Mouse (Mus musculus) lung, postnatal 25 days (tissue): Measurements from ENCODE around the gene Yipf4.
"Not testable (repeated sequence)": the region's sequence is repeated elsewhere in the genome, so short reads cannot be mapped to it uniquely, and the experiment has no call there.

ENCODE experiments used
- DNase-seq: peaks from one replicate; pipeline ENCODE4 v3.0.0; 2022; ENCODE audit warnings: low spot score

The Yipf4 gene

GRCm38 (mm10) chr17:74489024-74489900 is at the start of gene Yipf4:
Yipf4 (plus strand) TSS chr17:74489493.
- peak; percentile 98 for DNase-seq

GRCm38 (mm10) chr17:74440486-74440885 is 48.8 kb upstream of the Yipf4 start:
- DNase-seq: no peak

- no peak for DNase-seq
Measured at GRCm38 (mm10) chr17:74449776-74450175, 39.5 kb upstream of the Yipf4 start.

DNA sequence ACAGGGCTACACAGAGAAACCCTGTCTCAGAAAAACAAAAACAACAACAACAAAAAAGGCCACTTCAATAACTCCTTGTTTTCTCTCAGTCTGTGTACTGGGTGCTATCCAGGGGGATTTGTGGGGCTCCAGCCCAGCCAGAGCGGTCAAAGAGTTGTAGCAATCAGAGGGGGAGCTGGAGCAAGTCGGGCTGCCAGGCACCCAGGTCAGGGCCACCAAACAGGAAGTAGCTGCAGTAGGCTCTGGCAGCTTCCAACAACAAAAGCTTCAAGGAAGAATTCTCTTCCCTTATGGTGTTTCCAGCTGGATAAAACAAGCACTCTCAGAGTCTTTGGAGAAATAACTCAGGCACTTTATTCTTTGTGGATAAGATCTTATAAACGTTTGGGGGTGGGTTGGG is 35.4 kb upstream of the Yipf4 start:
- DNase-seq: no peak

DNA sequence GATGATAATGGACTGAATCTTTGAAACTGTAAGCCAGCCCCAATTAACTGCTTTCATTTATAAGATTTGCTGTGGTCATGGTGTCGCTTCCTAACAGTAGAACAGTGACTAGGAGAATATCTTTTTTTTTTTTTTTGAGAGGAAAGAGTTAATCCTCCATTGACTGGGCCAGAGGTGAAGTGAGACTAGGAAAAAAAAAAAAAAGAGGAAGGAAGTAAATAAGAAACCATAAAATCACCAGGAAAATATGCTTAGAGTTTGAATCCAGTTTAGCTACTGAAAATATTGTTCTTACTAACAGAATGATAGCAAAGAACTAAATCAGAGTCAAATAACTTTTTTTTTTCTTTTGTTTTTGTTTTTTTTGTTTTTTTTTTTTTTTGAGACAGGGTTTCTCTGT is 34.6 kb upstream of the Yipf4 start:
- no peak for DNase-seq

- no peak for DNase-seq
Measured at GRCm38 (mm10) chr17:74455426-74455825, 33.9 kb upstream of the Yipf4 start.

DNA sequence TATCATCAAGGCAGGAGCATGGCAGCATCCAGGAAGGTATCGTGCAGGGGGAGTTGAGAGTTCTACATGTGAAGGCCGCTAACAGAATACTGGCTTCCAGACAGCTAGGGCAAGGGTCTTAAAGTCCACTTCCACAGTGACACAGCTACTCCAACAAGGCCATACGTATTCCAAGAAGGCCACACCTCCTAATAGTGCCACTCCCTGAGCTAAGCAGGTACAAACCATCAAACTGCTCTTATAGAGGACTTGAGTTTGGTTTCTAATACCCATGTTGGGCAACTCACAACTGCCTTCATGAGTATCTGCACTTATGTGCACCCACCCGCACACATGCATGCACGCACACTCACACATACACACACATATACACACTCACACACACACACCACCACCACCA is 32.5 kb upstream of the Yipf4 start:
- DNase-seq: no peak

DNA sequence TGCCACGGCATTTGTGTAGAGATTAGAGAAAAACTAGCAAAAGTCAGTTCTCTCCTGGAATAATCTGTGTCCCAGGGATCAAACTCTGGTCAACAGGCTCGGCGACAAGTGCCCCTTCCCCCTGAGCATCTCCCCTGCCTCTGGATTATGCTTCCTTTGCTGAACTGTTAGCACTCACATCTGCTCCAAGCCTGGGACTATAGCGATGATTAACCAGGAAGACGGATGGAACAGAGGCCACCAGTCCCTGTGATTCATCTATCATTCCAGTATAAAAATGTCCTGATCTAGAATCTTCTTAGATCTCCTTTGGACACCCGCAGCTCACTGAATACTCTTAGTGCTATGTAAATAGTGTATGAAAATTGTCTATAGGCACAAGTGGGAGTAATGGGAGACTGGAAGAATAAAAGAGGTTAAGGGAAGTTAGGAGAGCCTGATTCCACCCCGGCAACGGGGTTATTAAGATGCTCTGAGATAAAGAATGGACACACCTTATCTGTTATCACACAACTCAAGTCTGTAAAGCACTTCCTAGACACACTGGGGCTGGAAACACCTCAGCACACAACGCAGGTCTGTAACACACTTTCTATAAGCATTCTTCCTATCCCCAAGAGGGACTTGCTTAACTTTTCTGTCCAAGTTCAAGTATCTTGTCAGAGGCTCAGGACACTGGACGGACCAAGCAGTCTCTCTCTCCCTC is 31.2 kb upstream of the Yipf4 start:
- DNase-seq: no peak

- peak; percentile 7 for DNase-seq
Measured at GRCm38 (mm10) chr17:74458711-74459408, 30.4 kb upstream of the Yipf4 start, which contains the start of gene Nlrc4. Nlrc4 (minus strand) TSS chr17:74459142.

DNA sequence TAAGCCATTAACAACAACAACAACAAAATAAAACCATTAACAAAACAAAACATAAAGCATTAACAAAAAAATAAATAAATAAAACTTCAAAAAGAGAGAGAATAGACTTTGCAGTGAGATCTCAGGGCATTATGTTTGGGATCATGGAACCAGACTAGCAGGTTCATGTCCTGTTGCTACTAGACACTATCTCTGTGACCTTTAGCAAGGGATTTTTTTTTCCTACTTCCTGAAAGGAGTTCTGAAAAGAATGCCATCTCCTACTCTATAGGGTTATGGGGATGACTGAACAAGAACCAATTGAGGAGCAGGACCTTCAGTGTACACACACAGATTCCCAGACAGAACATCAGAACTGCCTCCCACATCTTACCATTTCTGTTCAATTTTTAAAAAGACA is 25.8 kb upstream of the Yipf4 start:
- no peak for DNase-seq

GRCm38 (mm10) chr17:74467981-74468380 is 21.3 kb upstream of the Yipf4 start:
- DNase-seq: not testable (repeated sequence)

- DNase-seq: not testable (repeated sequence)
Measured at GRCm38 (mm10) chr17:74470133-74470532, 19.2 kb upstream of the Yipf4 start.

DNA sequence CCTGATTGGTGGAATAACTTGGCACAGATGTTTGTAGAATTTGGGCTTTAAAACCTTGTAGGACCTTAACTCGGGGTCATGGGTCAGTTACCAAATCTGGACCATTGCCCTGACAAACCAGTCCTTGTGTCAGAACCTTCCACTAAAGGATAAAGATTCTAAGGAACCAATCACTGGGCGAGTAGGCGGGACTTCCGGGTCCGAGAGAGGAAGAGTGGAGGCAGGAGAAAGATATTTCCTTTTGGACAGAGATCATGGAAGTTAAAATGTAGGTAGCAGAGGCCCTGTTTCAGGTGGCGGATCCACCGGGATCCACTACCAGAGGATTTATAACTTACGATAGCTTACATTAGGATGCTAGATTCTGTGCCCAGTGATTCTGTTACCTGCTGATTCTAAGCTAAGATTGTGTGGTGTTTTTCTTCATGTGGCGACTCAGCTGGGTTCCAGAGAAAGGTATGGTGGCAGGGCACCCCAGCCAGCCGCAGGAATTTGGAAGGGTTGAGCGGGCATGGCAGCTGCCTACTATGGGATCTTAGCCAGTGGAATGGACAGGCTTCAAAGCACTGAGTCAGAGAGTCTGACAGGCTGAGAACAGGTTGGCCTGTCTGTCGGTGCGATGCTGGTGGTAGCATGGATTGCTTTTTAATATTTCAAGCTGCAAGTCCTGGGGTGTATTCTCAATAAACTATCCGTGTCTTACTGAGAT is 8.8 kb upstream of the Yipf4 start:
- no peak for DNase-seq

DNA sequence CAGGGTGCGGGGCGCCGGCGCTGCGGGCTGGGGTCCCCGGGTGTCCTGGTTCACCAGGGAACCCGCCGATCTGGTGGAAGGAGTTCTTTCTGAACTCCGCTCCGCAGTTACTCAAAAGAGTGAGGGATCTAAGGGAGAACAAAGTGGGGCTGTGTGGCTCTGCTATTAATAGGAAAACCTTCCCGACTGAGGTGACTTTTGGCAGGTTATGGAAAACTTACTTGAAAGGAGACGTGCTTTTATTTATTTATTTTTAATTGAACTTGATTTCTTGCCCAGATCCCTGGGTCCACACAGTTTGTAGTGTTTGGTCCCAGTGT is 568 bp downstream of the Yipf4 start:
- no peak for DNase-seq

DNA sequence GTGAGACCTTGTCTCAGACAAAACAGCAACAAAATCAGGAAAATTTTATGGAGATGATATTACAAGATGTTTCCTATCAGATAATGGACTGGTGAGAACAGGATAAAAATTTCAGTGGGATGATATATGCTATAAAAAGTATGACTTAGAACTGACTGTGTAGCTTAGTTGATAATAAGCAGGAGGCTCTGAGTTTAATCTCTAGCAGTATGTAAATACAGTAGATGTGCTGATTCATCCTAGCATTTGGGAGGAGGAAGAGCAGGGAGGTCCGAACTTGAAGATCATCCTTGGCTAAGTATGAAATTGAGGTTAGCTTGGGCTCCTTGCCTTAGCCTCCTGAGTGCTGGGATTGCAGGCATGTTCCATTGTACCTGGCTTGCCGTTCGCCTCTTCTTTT is 2.3 kb downstream of the Yipf4 start:
- DNase-seq: no peak

DNA sequence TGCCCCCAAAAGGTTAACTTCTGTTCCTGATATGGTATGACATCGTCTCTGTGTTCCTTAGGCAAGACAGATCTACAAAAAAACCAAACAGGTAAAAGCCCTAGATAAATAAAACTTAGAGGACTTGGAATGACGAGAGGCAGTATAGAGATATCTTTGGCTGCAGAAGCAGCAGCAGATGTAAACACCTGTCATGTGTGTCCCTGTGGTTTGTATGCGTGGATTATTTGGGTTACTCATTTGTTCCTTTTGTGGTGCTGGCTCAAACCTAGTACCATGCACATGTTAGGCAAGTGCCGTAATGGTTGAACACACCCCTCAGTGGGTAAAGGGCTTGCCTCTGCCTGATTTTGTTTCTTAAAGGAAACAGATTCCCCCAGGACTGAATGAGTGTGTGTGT is 10.9 kb downstream of the Yipf4 start:
- no peak for DNase-seq

GRCm38 (mm10) chr17:74501085-74501484 is 11.8 kb downstream of the Yipf4 start:
- DNase-seq: no peak

DNA sequence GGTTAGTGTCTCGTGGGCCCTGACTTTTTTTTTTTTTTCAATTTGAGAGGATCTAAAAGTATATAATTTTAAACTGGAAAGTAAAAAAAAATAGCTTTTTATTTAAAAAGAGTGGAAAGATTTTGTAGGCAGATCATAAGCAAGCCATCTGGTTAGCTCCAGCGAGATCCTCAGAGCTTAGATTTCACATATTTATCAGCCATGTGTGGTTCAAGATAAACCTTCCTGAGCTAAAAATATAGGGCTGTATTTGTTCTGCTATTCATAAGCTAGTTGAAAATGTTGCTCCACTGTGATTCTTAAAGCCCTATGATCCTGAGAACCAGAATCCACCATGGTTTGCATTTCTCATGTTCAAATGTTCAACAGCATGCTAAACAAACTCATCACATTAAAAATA is 18.6 kb downstream of the Yipf4 start:
- no peak for DNase-seq

DNA sequence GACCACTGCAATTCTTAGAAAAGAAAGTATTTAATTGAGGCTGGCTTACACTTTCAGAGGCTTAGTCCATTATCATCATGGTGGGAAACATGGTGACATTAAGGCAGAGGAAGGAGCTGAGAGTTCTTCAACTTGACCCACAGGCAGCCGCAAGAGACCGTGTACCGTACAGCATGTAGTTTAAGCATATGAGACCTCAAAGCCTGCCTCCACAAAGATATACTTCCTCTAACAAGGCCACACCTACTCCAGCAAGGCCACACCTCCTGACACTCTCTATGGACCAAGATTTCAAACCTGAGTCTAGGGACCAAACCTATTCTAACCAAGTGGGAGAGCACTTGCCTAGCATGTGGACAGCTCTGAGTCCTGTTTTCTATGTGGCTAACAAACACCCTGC is 19.3 kb downstream of the Yipf4 start:
- no peak for DNase-seq

GRCm38 (mm10) chr17:74512308-74512707 is 23.0 kb downstream of the Yipf4 start:
- no peak for DNase-seq

- DNase-seq: no peak
Measured at GRCm38 (mm10) chr17:74522797-74523723, 33.8 kb downstream of the Yipf4 start.
